Mouse (Mus musculus): ENCODE data around the gene Map4k4. TPM values are rescaled to one million over a fixed set of nuclear protein-coding genes. Genes with fewer than 3 reads are reported as not detected.

Map4k4 gene
- polyA plus RNA-seq, 1 experiment from 2014 or later = 35.7 TPM

DNA sequence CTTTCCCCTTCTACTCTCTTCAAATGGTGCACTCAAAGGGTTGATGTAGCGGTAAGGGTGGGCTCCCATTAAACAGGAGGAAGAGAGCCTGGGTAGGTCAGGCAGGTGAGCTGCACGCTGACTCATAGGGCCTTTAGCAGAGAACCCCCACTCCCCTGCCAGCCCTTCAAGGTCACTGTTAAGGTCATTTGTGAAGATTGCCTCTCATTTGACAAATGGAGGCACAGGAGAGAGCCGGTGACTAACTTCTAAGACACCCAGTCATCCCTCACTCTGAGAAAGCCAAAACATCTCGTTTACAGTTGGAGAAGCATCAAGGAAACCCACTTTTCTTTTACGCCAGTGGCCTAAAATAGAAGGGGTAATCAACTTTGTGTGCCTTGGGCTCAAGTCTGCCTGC, 156.6 kb downstream of the Map4k4 start:
- Histone ChIP-seq H3K4me1 (0 out of 2 replicates have a peak, but pooled peaks cover 4% of the 10 kb centered on the region), H3K27me3 (replicated peaks) (no peaks in the 10 kb centered on the region), H3K4me2 (no peak overlapping the region), H3K9me3 (replicated peaks) (no peaks in the 10 kb centered on the region), H3K9ac (replicated peaks) (no peak overlapping the region), H3K36me3 (no peaks in the 10 kb centered on the region), H3K27ac (replicated peaks) (no peak overlapping the region), H3K4me3 (replicated peaks) (no peak overlapping the region)
- WGBS = 82% methylated on average over 5 of the region's 5 CpGs
- ATAC-seq (ENCODE audit: low FRiP score) = no peak

- Histone ChIP-seq H3K36me3 (no peaks in the 10 kb centered on the region), H3K27me3 (replicated peaks) (no peaks in the 10 kb centered on the region), H3K4me1 (0 out of 2 replicates have a peak, but pooled peaks cover 4% of the 10 kb centered on the region), H3K27ac (replicated peaks) (no peak overlapping the region), H3K4me3 (replicated peaks) (no peak overlapping the region), H3K9ac (replicated peaks) (no peak overlapping the region), H3K9me3 (replicated peaks) (no peaks in the 10 kb centered on the region), H3K4me2 (no peak overlapping the region)
- WGBS = 65% methylated on average over 11 of the region's 11 CpGs
- no peak for ATAC-seq (ENCODE audit: low FRiP score)
These were observed 157.3 kb downstream of the Map4k4 start for GRCm38 (mm10) chr1:40058013-40058412.

DNA sequence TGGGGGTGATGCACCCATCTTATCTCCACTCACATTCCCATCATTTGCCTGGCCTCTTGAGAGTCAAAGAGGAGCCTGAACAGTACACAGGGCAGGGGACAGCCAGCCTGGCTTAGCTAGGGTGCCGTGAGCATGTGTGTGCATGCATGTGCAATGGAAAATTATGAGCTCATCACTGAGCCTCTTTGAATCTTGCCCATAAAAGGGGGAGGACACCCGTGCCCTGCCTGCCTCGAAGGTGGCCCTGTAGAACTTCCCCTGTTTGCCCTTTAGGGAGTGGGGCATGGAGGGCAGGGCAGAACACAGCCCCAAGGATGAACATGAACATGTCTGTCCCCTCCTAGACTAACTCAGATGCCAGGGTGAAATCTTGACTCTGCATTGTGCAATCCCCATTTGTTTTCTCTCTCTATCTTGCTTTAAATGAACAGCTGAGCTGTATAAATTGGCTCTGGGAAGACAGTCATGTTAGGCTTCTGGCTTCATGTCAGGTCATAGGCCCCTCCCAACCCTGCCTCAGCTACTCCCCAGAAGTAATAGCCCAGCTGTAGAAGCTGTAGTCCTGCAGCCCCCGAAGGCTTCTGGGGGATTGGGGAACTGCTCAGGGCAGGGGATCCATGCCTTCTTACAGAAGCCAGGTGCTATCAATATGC, 158.5 kb downstream of the Map4k4 start:
- no peak overlapping the region for H3K4me3 ChIP-seq (replicated peaks)

DNA sequence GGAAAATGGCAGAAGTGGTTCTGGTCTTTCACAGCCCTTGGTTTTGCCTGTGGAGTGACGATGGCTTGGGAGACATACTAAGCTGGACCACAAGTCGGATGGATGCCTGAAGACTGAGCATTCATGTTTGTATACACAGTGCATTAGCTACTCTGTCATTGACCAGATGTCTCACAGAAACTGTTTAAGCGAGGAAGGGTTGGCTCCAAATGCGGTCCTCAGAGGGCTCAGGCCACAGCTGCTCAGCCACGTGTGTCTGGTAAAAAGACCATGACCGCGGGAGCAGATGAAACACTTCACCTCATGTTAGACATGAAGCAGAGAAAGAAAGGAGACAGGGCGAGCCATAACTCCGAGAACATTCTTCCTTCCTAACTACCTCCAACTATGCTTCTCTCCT, 160.6 kb downstream of the Map4k4 start:
- Histone ChIP-seq H3K9ac (replicated peaks) (no peak overlapping the region), H3K27ac (replicated peaks) (no peak overlapping the region), H3K9me3 (replicated peaks) (no peaks in the 10 kb centered on the region), H3K4me1 (0 out of 2 replicates have a peak, but pooled peaks cover 4% of the 10 kb centered on the region), H3K4me3 (replicated peaks) (no peak overlapping the region), H3K4me2 (no peak overlapping the region), H3K27me3 (replicated peaks) (no peaks in the 10 kb centered on the region), H3K36me3 (no peaks in the 10 kb centered on the region)
- WGBS = 72% methylated on average over 9 of the region's 9 CpGs
- no peak for ATAC-seq (ENCODE audit: low FRiP score)

More for the DNA sequence above, 158.5 kb downstream of the Map4k4 start:
- no peaks in the 10 kb centered on the region for H3K27me3 ChIP-seq (replicated peaks)
- H3K4me1 ChIP-seq = 0 out of 2 replicates have a peak, but pooled peaks cover 4% of the 10 kb centered on the region
- H3K9ac ChIP-seq (replicated peaks) = no peak overlapping the region
- H3K9me3 ChIP-seq (replicated peaks) = no peaks in the 10 kb centered on the region
- ATAC-seq (ENCODE audit: low FRiP score) = no peak
- H3K27ac ChIP-seq (replicated peaks) = no peak overlapping the region
- 87% methylated on average over 4 of the region's 4 CpGs for WGBS
- H3K4me2 ChIP-seq = no peak overlapping the region
- H3K36me3 ChIP-seq = no peaks in the 10 kb centered on the region

- Histone ChIP-seq H3K4me1 (0 out of 2 replicates have a peak, but pooled peaks cover 4% of the 10 kb centered on the region), H3K27me3 (replicated peaks) (no peaks in the 10 kb centered on the region), H3K36me3 (no peaks in the 10 kb centered on the region), H3K9me3 (replicated peaks) (no peaks in the 10 kb centered on the region), H3K4me3 (replicated peaks) (no peak overlapping the region), H3K4me2 (no peak overlapping the region), H3K27ac (replicated peaks) (no peak overlapping the region), H3K9ac (replicated peaks) (no peak overlapping the region)
- 67% methylated on average over 4 of the region's 4 CpGs for WGBS
- no peak for ATAC-seq (ENCODE audit: low FRiP score)
These were observed 162.7 kb downstream of the Map4k4 start for GRCm38 (mm10) chr1:40063409-40063808.

DNA sequence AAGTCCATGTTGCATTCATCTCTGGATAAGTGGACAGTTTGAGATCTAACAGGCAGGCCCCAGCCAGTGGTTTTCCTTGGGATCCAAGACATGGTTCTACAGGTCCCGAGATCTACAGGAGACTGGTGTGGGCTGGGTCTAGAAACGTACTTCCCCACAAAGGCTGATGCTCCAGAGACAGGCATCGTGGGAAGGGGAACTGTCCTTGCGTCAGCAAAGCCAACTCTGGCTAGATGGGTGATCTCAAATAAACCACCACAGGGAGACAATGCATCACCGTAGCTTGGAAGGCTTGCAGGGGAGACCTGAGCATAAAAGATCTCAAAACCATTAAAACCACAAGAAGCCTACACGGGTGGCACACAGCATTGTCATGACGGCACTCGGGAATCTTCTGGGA, 163.8 kb downstream of the Map4k4 start:
- Histone ChIP-seq H3K9ac (replicated peaks) (no peak overlapping the region), H3K27me3 (replicated peaks) (no peaks in the 10 kb centered on the region), H3K9me3 (replicated peaks) (no peaks in the 10 kb centered on the region), H3K36me3 (no peaks in the 10 kb centered on the region), H3K4me3 (replicated peaks) (no peak overlapping the region), H3K27ac (replicated peaks) (no peak overlapping the region), H3K4me1 (0 out of 2 replicates have a peak, but pooled peaks cover 4% of the 10 kb centered on the region), H3K4me2 (no peak overlapping the region)
- WGBS = 88% methylated on average over 8 of the region's 8 CpGs
- no peak for ATAC-seq (ENCODE audit: low FRiP score)

- 82% methylated on average over 4 of the region's 4 CpGs for WGBS
- Histone ChIP-seq H3K9ac (replicated peaks) (no peak overlapping the region), H3K9me3 (replicated peaks) (no peaks in the 10 kb centered on the region), H3K4me3 (replicated peaks) (no peak overlapping the region), H3K4me1 (no peaks in the 10 kb centered on the region), H3K27me3 (replicated peaks) (no peaks in the 10 kb centered on the region), H3K36me3 (no peaks in the 10 kb centered on the region), H3K4me2 (no peak overlapping the region), H3K27ac (replicated peaks) (no peak overlapping the region)
- no peak for ATAC-seq (ENCODE audit: low FRiP score)
These were observed 171.8 kb downstream of the Map4k4 start for GRCm38 (mm10) chr1:40072558-40072957.

- 97% methylated on average over 5 of the region's 5 CpGs for WGBS
These were observed 173.1 kb downstream of the Map4k4 start, which contains the start of gene Il1r2 for GRCm38 (mm10) chr1:40073779-40074178. Gene Il1r2 (plus strand): TSS chr1:40074079.

More at GRCm38 (mm10) chr1:40073779-40074178, 173.1 kb downstream of the Map4k4 start, which contains the start of gene Il1r2:
- Histone ChIP-seq H3K4me2 (no peak within 1 kb of the TSS), H3K27ac (replicated peaks) (no peak within 1 kb of the TSS), H3K4me1 (no peaks in the 10 kb centered on the region), H3K4me3 (replicated peaks) (no peak within 1 kb of the TSS), H3K9me3 (replicated peaks) (no peaks in the 10 kb centered on the region), H3K9ac (replicated peaks) (no peak within 1 kb of the TSS), H3K27me3 (replicated peaks) (no peaks in the 10 kb centered on the region), H3K36me3 (no peaks in the 10 kb centered on the region)
- ATAC-seq (ENCODE audit: low FRiP score) = no peak

Other genes with a start within 250 kb of the Map4k4 start
- gene Creg2, start 249.4 kb upstream of the Map4k4 start, polyA plus RNA-seq (2015; fragmentation: Nextera tagmentation; extraction: Ambion mirVana) = 11.0 and 12.6 TPM in 2 replicates
- gene Rfx8, start 179.9 kb upstream of the Map4k4 start, polyA plus RNA-seq (2015; fragmentation: Nextera tagmentation; extraction: Ambion mirVana) = 0.14 and 0.27 TPM in 2 replicates
- gene Gm3646, start 95.6 kb upstream of the Map4k4 start, polyA plus RNA-seq (2015; fragmentation: Nextera tagmentation; extraction: Ambion mirVana) = not detected in 2 replicates
- 0.63 and 3.0 TPM in 2 replicates for gene Il1r2, start 173.2 kb downstream of the Map4k4 start, polyA plus RNA-seq (2015; fragmentation: Nextera tagmentation; extraction: Ambion mirVana)

Measured in neural tube, embryonic 15.5 days (tissue).